Mouse (Mus musculus): ENCODE results near the gene Ppp2r2c. TPM values are rescaled to one million over a fixed set of nuclear protein-coding genes. Genes with fewer than 3 reads are reported as not detected.

The Ppp2r2c gene
- total RNA-seq, 2 experiments from 2014 or later = 380 to 391 TPM

GRCm38 (mm10) chr5:36944552-36944951, 76.2 kb downstream of the Ppp2r2c start:
- DNase-seq (ENCODE audit: extremely low spot score in 1 of 2, low spot score in 2 of 2) = no peak
- intact Hi-C loops (cut with DNase I) = no loop called here

- intact Hi-C loops (cut with DNase I) = no loop called here
- DNase-seq (ENCODE audit: extremely low spot score in 1 of 2, low spot score in 2 of 2) = peak in 1 of 2 experiments; percentile 69
These were observed 76.9 kb downstream of the Ppp2r2c start for GRCm38 (mm10) chr5:36945102-36945701.

- no peak for DNase-seq (ENCODE audit: extremely low spot score in 1 of 2, low spot score in 2 of 2)
- intact Hi-C loops (cut with DNase I) = no loop called here
These were observed 77.4 kb downstream of the Ppp2r2c start for GRCm38 (mm10) chr5:36945713-36946112.

DNA sequence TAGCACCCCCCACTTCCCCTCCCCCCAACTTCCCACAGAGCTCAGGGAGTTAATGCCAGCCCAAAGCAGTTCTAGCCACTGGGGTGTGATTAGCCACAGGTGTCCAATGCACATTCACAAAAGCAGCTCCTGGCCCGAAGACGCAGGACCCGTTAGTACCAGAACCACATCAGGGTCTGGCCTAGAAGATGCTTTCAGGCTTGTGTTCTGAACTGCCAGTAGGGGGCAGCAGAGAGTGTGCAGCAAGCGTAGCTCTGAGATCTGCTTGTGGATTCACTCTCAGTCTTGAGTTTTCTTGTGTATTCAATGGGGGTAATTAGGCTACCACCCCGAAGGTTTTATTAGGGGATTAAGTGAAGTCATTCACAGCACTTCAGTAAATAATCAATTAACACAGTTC, 78.1 kb downstream of the Ppp2r2c start:
- DNase-seq (ENCODE audit: extremely low spot score in 1 of 2, low spot score in 2 of 2) = peak in 1 of 2 experiments; percentile 71
- intact Hi-C loops (cut with DNase I) = no loop called here

- peak in 1 of 2 experiments; percentile 82 for DNase-seq (ENCODE audit: extremely low spot score in 1 of 2, low spot score in 2 of 2)
- intact Hi-C loops (cut with DNase I) = no loop called here
These were observed 80.5 kb downstream of the Ppp2r2c start for GRCm38 (mm10) chr5:36948831-36949230.

GRCm38 (mm10) chr5:36950871-36951270, 82.6 kb downstream of the Ppp2r2c start:
- no peak for DNase-seq (ENCODE audit: extremely low spot score in 1 of 2, low spot score in 2 of 2)
- intact Hi-C loops (cut with DNase I) = no loop called here

DNA sequence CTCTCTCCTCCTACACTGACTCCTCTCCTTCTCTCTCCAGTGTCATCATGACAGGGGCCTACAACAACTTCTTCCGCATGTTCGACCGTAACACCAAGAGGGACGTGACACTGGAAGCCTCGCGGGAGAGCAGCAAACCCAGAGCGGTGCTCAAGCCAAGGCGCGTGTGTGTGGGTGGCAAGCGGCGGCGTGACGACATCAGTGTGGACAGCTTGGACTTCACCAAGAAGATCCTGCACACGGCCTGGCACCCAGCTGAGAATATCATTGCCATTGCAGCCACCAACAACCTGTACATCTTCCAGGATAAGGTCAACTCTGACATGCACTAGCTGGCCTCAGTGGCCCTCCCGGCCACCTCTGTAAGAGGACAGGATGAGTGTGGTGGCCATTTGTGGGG, 84.0 kb downstream of the Ppp2r2c start:
- intact Hi-C loops (cut with DNase I) = no loop called here
- no peak for DNase-seq (ENCODE audit: extremely low spot score in 1 of 2, low spot score in 2 of 2)

DNA sequence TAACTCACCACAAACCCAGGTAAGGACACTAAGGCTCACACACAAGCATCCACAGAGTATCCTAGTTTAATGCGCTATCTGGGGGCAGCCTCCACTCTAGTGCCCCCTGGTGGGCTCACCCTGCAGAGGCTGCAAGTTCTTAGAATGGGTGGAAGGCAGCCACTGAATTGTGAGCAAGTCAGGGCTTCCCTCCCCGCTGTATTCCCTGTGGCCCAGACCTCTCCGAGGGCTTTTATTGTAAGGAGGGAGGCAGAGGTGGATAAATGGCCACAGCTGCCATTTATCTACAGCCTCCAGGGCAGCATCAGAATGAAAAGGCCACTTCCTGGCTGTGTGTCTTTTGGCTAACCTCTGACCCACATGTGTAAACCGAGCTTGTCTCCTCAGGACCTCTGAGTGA, 87.1 kb downstream of the Ppp2r2c start:
- DNase-seq (ENCODE audit: extremely low spot score in 1 of 2, low spot score in 2 of 2) = no peak
- intact Hi-C loops (cut with DNase I) = loop anchor here (5.0 kb wide), 2 partner anchors 118 to 152 kb away; no protein-coding TSS in a partner anchor

DNA sequence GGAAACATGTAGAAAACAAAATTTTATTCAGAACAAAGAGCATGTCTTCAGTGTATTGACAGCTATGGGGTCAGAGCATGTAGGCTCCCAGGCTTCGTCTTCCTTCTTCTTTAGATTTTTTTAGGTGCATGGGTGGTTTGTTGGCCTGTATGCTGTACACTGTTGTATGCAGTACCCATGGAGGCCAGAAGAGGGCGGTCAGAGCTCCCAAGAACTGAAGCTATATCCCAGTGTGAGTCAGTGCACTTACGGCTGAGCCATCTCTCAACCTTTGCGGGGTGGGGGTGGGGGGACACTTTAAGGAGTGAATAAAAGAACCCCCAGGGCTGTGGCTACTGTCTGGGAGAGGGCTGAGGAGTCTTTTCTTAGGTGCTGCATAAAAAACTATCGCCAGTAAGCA, 90.5 kb downstream of the Ppp2r2c start:
- peak; percentile 67 to 79 for DNase-seq (ENCODE audit: extremely low spot score in 1 of 2, low spot score in 2 of 2)
- intact Hi-C loops (cut with DNase I) = loop anchor here (2.0 to 5.0 kb wide), 3 partner anchors 42 to 148 kb away; no protein-coding TSS in a partner anchor

DNA sequence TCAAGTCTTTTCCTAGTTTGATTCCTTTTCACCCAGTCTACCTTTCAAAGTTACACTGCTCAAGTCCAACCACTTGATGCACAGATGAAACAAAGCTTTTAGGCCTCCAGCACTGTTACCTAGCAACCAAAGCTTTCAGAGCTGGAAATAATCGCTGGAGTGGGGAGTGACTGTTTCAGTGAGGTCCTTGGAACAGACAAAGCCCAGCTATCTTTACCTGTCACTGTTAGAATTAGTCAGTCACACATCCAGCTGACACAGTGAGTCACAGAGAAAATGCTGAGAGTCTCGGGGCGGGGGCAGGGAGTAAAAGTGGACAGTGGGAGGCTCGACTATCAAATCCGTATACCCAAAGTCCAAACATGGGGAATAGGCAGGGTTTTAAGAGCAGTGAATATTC, 92.2 kb downstream of the Ppp2r2c start:
- intact Hi-C loops (cut with DNase I) = no loop called here

DNA sequence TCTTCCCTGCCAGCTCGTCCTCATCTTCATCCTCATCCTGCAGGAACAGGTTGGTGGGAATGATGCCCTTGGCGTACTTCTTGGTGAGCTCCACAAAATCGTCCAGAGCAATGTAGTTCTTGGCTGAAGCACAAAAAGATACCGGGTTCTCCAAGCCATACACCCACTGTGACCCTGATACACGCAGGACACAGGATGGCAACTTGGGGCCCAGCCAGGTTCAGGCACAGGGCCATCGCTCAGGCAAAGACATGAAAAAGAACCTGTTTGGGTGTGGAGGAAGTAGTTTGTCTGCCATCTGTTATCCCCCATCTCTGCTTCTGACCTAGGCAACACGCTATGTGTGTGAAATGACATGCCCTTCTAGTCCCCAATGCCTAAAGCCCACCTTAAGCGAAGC, 103.3 kb downstream of the Ppp2r2c start:
- intact Hi-C loops (cut with DNase I) = no loop called here

More for the DNA sequence above, 92.2 kb downstream of the Ppp2r2c start:
- peak in 1 of 2 experiments; percentile 26 for DNase-seq (ENCODE audit: extremely low spot score in 1 of 2, low spot score in 2 of 2)

DNA sequence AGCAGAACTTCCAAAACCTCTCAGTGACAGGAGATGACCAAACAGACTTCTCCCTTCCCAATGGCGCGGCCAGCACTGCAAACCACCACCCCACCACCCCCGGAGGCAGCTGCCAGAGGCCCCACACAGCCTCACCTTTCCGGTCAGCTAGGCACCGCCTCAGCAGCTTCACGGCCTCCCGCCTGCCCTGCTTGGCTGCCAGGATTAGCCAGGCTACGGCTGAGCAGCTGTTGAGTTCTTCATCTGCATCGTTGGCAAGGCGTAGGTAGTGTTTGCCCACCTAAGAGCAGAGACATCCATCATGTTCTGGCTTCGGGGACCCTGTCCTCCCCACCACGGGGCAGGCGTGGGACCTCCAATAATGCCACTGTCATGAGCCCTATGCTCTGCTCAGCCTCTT, 107.0 kb downstream of the Ppp2r2c start:
- no peak for DNase-seq (ENCODE audit: extremely low spot score in 1 of 2, low spot score in 2 of 2)
- intact Hi-C loops (cut with DNase I) = no loop called here

More for the DNA sequence above, 103.3 kb downstream of the Ppp2r2c start:
- no peak for DNase-seq (ENCODE audit: extremely low spot score in 1 of 2, low spot score in 2 of 2)

- intact Hi-C loops (cut with DNase I) = no loop called here
- no peak for DNase-seq (ENCODE audit: extremely low spot score in 1 of 2, low spot score in 2 of 2)
These were observed 109.5 kb downstream of the Ppp2r2c start for GRCm38 (mm10) chr5:36977809-36978208.

GRCm38 (mm10) chr5:36979001-36979400, 110.7 kb downstream of the Ppp2r2c start:
- intact Hi-C loops (cut with DNase I) = no loop called here
- no peak for DNase-seq (ENCODE audit: extremely low spot score in 1 of 2, low spot score in 2 of 2)

DNA sequence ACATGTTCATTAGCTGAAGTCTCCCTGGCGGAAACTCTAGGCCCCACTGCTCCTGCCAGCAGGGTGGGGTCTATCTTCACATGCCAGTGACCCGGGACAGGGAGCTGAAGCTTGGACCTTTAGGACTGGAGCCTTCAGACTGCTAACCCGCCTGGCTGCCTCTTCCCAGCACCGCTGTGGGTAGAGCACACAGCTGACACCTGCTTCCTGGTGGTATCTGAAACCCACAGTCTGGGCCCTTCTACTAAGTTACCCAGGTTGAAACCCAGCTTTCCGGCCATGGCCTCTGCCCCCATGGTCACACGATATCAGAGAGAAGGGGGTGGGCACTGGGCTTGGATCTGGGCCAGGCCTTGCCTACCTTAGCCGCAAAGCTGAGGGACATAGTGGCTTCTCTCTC, 111.3 kb downstream of the Ppp2r2c start:
- intact Hi-C loops (cut with DNase I) = no loop called here
- no peak for DNase-seq (ENCODE audit: extremely low spot score in 1 of 2, low spot score in 2 of 2)

- intact Hi-C loops (cut with DNase I) = no loop called here
- DNase-seq (ENCODE audit: extremely low spot score in 1 of 2, low spot score in 2 of 2) = no peak
These were observed 114.0 kb downstream of the Ppp2r2c start for GRCm38 (mm10) chr5:36982271-36982670.

DNA sequence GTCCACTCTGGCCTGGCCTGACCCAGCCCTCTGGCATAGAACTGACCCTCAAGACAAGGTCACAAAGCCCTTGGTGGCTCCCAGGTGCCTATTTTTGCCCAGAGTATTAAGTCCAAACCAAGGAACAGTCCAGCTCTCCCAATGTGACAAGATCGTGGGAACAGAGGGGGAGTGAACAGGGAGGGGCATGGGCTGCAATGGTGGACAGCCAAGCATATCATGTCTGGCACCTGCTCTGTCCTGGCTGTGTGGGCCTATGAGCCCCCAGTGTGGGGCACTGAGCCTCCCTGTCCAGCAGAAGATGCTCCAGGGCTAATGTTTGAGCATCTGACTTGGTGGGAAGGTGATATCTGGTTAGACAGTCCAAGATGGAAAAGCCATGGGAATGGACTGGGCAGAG, 118.3 kb downstream of the Ppp2r2c start:
- DNase-seq (ENCODE audit: extremely low spot score in 1 of 2, low spot score in 2 of 2) = no peak
- intact Hi-C loops (cut with DNase I) = no loop called here

DNA sequence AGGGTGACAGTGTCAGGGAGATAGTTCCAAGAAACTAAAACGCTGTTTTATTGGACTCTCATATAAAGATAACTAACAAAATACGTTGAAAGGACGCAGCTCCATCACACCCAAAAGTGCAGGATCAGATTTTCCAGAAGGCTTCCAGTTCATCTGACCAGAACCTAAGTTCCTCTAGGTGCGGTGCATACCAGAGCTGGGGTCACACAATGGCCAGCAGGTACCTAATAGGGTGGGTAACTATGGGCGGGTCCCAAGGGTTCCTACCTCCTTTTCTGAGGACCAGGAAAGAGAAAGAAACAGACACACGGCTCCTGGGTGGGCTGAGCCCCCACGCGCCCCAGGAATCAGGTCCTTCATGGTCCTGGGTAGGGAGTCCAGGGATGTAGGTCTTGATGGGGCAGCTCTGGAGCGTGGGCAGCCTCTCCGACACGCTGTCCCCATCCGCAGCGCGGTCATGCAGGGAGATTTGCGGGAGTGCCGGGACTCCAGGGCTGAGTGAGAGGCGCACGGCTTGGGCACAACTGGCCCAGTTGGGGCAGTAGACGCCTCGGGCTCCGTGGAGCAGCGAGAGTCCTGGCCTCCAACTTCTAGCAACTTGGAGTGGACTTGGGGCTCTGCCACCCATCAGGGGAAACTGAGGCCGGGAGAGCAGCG, 119.9 kb downstream of the Ppp2r2c start:
- no peak for DNase-seq (ENCODE audit: extremely low spot score in 1 of 2, low spot score in 2 of 2)
- intact Hi-C loops (cut with DNase I) = no loop called here

DNA sequence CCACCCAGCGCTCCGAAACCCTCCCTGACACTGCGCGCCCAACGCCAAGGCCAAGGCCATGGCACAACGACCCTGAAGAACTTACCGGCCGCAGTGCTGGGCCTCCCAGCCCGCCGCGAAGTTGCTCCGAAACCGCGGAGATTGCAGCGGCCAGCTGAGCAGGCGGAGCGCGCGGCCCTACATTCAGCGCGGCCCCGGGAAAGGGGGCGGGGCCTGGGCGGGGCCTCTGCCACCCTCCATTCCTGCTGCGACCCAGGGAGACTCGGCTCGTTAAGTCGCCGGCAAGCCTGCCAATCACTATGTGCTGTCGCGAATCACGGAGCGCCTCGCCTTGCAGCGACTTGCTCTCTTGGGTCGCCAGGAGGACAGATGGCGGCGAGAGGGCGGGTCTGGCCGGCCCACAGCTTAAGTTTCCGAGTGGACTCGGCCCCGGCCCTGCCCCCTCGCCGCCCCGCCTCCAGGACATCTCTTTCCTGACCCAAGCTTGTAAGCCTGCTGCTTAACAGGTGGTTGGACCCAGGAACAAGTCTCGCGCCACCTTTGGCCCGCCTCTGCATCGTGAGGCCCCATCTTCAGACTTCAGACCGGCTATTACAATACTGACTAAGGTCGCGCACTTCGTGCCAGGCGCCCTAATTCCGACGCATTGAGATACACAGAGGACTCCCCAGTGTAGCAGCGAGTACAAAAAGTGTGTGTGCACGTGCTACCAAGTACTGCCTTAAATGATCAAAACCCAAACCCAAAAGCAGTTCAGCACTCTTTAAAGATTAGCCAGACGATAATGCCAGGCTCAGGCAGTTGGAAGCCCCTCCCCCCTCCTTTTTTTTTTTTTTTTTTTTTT, 120.7 kb downstream of the Ppp2r2c start, which contains the start of gene Wfs1:
Gene Wfs1 (minus strand): TSS at position 425 of the 844 bp plus-strand sequence.
- intact Hi-C loops (cut with DNase I) = no loop called here
- peak; percentile 96 to 98 for DNase-seq (ENCODE audit: extremely low spot score in 1 of 2, low spot score in 2 of 2)

DNA sequence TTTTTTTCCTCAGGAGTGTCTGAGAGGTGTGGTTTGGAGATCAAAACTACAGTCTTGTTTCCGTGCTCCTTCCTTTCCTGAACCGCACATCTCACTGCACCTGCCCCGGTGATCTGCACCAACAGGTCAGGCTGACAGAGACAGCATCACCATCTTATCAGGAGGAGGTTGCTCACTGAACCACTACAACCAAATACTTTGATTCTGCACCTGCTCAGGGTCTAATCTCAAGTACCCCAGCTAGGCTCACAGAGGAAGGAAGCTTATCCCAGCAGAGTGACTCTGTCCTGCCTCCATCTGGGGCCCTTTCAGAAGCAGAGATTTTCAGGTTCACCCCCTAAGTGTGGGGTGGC, 121.3 kb downstream of the Ppp2r2c start:
- DNase-seq (ENCODE audit: extremely low spot score in 1 of 2, low spot score in 2 of 2) = no peak
- intact Hi-C loops (cut with DNase I) = no loop called here

Measured in left cerebral cortex, postnatal 10 days (tissue).